Mouse (Mus musculus): Measurements from ENCODE around the gene Smarce1.
"Not testable (repeated sequence)": the region's sequence is repeated elsewhere in the genome, so short reads cannot be mapped to it uniquely, and the experiment has no call there.

Smarce1 gene

DNA sequence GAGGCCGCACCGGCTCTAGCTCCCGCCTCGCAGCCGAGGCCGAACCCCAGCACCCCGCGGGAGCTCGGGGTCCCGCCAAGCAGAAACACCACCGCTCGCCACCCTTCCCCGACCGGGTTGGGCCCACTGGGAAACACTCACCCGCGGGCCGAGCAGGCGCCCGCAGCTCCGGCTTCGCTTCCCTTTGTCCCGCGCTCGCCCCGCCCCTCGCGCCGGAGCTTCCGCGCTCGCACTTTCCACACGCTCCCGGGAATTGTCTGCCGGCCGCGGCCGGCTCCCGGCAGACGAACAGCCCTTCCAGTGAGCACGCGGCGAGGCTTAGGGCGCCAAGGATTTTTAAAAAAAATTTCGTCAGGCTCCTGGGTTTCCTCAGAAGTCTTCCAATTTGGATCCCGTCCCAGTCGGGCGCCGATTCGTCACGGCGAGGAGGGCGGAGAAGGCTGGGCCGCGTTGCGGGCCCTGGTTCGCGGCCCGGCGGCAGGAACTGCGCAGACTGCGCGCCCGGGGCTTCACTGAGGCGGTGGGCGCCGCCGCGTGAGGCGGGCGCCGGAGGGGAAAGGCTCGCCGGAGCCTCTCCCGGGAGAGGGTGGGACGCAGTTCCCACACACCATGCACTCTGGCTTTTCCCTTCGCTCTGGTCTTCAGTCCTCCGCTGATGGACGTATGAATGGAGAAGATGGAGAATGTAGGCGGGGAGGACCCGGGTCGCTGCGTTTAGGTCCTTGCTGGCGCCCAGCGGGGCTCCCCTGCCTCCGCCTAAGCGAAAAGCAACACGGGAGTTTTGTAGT, at the start of gene Smarce1:
TSS of gene Smarce1 (minus strand) at position 757 of the 788 bp plus-strand sequence.
- DNase-seq: peak; percentile 85

DNA sequence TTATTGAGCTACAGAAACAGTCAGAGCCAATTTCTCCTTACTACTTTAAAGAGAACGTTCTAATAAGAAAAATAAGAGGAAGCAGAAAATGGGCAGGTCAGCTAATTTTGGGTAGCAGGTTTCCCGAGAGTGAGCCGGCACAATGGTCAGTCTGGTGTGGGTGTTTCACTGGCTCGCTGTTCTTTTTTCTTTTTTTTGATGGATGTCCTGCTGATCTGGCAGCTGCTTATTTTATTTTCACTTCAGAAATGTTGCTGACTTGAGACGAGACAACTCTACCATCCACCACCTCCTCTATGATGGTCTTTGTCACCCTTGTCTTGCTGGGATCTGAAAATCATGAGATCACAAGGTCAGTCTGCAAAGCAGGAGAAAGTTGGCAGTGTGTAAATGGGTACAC, 49.2 kb upstream of the Smarce1 start:
- no peak for DNase-seq

DNA sequence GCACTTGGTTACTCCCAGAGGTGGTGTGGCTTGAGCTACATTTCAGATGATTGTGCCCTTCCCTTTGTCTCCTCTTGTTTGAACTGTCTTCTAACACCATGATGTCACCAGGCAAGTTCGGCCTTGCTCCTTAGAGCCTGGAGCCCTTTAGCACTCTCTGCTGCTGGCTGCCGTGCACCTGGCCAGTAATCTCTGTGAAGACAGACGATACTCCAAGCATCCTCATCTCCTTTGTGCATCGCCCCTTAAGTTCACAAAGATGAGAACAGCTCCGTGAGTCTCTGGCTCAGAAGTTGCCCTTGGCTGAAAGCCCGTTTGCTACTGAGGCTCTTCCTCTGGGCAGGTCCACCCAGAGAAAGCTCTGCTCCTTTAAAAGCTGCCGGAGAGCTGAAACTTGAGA, 46.0 kb upstream of the Smarce1 start:
- DNase-seq: no peak

DNA sequence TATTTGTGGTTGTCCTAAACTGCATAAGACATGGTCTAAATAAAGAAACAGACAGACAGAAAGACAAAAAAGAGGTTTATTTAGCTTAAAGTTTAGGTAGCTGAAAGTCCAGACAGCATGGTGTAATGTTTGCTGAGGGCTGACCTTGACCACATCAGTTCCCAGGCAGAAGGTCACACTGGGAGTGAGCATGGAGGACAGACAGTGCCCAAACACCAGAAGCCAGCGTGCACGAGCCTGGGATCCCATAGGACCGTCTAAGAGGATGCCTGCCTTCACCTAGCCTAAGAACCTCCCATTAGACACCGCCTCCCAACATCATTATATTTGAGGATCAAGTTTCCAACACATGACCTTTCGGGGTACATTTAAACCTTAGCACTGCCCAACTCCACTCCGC, 44.8 kb upstream of the Smarce1 start:
- DNase-seq: no peak

DNA sequence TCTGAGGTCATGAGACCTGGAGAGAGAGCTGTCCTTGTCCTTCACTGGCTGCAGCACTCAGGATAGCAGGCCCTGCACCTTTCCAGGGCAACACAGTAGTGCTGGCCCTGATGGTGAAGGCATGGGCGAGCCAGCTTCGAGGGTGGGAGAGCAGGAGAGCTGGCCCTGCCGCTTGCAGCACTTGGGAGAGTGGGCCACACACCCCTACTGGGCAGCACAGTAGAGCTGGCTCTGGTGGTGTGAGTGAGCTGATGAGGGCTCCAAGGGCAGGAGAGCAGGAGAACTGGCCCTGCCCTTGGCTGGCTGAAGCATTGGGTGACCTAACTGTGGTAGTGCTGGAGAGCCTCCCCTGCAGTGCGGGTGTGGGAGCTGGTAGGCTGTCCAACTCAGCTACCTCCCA, 41.9 kb upstream of the Smarce1 start:
- no peak for DNase-seq

DNA sequence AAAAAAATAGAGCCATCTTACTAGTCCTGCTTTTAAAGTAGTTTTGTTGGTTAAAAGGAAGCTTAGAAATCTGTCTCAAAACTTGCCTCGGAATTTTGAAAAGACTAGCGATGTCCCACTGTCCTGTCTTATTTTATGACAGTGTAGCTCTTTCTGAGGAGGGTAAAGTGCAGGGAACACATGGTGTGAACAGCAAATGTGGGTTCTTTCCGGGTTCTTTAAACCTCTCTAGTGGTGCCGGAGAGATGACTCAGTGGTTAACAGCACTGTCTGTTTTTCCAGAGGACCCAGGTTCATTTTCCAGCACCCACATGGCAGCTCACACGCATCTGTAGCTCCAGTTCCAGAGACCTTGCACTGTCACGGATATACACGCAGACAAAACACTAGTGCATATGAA, 38.4 kb upstream of the Smarce1 start:
- DNase-seq: no peak

DNA sequence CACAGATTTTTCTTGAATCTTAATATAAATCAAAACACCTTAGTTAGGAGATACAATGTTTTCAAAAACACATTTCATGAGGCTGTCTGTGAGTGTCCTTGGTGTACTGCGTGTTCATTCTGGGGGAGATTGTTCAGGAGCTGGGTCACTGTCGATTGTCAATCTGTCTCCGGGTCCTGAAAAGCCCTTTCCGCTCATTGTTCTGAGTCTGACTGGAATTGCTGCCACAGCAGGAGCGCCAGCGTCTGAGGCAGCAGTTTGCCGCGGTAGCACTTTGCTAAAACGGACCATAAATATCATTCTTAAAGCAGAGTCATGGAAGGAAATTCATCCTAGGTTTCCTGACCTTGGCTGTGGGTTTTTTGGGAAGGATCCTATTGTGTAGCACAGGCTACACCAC, 35.0 kb upstream of the Smarce1 start:
- no peak for DNase-seq

DNA sequence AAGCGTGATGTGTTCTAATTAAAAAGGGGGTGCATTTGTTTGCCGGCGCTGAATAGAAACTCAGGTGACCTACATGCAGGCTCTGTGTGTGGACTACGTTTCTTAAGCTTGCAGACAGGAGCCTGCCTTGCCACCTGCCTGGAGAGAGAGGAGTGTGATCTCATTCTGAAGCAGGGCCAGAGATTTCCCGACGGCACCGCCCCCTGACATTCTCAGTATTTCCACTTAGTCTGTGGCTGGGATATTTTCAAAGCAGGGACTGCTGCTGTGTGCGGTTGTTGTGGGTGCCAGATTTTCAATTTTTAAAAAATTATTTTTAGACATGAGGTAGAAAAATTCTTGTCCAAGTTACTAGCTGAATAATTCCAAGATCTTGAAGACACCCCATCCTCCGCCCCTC, 34.4 kb upstream of the Smarce1 start:
- DNase-seq: peak; percentile 5

DNA sequence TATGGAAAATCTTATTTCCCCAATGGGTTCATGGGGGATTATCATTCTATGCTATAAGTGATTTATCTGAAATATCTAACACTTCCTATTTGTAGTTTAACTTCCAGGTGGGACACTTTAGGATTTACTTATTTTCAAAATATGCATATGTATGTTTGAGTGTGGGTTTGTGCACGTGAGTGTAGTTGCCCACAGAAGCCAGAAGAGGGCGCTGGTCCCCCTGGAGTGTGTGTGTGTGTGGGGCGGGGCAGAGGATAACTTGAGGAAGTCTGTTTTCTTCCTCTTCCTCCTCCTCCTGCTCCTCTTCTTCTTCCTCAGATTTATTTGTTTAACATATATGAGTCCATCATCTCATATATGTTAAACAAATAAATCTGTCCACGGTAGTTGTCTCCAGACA, 25.4 kb upstream of the Smarce1 start:
- DNase-seq: no peak

DNA sequence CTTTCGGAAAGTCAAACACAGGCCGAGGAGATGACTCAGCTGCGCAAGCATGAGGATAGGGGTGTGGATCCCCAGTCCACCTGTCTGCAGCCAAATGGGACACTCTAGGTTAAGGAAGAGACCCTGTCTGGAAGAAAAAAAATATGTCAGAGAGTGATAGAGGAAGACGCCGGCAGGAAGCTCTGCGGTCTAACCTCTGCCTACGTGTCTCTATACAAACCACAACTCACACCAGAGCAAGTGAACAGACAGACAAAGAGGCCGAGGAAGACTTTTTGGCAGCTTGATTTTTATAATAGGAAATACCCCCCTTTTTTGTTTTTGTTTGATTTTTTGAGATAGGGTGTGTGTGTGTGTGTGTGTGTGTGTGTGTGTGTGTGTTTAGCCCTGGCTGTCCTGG, 24.5 kb upstream of the Smarce1 start:
- no peak for DNase-seq

DNA sequence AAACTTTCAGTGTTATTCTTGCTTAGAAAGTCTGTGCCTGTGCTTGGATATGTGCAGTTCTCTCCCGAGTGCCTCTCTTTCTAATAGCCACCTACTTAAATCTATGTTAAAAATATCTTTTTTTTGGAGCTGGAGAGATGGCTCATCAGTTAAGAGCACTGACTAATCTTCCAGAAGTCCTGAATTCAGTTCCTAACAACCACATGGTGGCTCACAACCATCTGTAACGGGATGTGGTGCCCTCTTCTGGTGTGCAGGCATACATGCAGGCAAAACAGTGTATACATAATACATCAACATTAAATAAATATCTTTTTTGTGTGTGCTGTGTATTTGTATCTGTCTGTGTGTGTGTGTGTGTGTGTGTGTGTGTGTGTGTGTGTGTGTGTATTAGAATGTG, 23.1 kb upstream of the Smarce1 start:
- no peak for DNase-seq

DNA sequence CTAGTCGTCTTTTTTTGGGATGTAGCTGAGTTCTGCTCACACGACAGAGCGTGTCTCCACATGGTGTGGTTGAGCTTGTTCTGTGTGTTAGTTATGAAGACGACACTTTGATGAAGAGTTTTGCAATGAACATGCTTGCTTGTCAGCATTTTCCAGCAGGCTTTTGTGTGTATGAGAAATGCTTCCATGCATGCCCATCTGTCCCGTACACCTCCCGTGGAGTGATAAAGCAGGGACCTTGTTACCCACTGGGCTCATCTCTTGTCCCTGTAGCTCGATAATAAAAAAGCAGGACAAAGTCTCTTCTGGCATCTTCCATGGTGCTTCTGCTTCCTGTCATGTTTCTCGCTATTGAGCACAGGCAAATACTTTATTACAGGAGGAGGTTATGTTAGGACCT, 21.9 kb upstream of the Smarce1 start:
- no peak for DNase-seq

DNA sequence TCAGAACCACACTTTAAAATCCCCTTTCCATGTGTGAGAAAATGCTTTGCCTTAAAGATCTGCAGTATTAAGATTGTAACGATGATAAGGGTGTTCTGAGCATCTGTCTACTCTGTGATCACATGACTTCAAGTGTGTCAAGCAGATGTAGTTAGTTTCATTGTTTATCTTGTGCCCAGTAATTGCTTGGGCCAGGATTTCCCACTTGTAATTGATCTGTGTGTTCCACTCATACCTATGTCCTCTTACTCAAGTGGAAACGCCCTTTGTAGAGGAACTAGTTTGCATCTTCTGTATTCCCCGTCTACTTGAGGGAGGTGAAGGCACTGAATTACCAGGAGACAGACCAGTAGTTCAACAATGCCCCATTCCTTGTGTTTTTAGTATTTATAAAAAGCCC, 19.8 kb upstream of the Smarce1 start:
- DNase-seq: no peak

DNA sequence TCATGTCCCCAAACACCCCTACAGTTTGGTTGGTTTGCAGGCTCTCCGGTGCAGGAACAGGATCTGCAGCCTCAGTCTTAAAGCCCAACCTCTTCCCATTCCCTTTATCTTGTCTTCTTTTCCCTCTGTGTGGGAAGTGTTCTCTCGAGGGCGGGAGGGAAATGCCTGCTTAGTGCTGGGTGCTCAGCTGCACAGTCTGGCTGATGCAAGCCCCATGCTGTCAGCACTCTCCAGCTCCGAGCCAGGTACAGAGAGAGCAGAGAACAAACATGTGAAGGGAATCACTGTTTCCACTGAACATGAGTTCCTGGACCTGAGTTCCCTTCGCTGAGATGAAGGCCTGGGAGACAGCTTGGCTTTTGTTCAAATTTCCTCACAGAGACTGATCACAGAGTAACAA, 19.4 kb upstream of the Smarce1 start:
- no peak for DNase-seq

DNA sequence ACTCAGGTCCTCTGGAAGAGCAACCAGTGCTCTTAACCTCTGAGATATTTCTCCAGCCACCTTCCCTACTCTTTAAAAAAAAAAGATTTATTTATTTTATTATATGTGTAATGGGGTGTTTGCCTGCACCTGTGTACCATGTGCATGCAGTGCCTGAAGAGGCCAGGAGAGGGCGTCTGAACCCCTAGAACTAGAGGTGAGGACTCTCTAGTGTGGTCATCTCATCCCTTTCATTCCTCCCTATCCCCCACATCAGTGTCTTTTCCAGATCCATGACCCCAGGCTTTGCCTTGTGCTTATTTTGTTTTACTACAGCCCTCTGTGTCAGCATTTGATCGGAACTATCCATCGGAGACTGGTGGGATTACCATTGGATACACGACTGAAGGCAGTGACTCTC, 18.3 kb upstream of the Smarce1 start:
- no peak for DNase-seq

DNA sequence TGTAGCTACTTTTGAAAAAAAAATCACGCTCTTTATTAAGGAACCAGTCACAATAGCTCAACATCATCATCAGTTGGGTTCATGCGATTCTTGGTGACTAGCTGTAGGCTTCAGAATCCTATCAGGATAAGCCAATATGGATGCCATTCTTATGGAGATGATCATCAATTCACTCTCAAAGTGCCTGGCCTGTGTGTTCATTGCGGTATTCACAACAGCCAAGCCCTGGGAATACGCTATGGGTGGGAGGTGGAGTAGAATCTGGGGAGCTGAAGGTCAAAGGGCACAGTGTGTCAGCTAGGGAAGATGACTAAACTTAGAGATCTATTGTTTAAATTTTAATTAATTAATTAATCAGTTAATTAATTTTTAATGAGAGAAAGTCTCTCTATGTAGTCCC, 17.1 kb upstream of the Smarce1 start:
- no peak for DNase-seq

DNA sequence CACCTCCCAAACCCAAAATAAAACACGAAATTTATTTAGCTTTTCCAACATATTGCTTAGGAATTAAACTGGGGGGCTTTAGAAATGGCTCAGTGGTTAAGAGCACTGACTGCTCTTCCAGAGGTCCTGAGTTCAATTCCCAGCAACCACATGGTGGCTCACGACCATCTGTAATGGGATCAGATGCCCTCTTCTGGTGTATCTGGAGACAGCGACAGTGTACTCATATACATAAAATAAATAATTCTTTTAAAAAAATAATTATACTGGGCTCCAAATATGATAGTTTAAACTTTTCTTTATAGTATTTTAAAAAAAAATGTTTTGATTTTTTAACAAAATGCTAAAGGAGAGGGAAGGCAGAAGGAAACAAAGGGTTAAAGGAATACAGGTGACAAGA, 13.7 kb upstream of the Smarce1 start:
- DNase-seq: not testable (repeated sequence)

DNA sequence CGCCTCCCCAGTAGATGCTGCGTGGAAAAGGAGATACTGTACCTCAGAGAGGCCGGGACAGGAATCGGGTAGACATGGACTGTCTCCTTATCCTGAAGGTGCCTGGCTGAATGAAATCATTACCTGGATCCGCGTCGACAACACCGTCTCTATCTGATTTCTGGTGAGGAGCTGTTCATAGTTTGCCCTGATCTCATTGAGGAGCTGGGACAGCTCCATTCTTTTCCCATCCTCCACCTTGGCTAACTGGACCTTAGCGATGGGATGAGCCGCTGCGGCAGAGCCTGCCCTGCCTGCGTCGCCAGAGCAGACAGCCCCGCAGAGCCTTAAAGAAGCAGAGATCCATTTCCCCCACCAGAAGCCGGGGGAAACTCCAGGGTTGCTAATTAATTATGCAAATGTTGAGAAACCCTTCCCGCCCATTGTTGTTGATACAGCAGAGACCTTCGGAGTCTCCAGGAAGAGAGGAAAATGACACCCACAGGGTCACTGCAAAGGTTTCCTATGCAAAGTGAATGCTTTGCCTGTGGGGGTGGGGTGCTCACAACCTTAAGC, 13.1 kb upstream of the Smarce1 start, which contains the start of gene Krt222:
TSS of gene Krt222 (minus strand) at position 266 of the 555 bp plus-strand sequence.
- peak; percentile 19 for DNase-seq

DNA sequence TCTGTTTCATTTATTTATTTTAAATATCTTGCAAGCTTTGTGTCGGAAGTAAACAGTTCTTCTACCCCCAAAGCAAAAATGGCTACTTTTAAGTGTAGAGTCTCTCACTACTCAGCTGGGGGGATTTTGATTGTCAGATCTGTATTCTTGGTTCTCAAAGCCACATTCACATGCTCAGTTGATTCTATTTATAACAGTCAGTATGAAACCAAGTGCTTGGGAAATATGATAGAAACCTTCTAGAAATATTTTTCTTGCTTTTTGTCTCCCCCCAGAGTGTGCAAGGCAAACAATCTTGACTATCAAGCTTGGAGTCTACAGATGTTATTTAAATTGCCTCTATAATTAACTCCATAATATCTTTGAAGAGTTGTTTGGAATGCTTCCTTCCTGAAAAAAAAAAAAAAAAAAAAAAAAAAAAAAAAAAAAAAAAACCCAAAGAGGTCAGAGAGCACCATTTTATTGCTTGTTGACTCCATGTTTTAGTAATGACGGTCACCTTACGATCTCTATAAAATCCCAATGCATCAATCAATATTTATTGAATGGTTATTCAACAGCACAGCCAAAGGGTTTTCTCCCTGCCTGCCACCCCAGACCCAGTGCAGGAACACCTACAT, 12.5 kb upstream of the Smarce1 start:
- DNase-seq: no peak

DNA sequence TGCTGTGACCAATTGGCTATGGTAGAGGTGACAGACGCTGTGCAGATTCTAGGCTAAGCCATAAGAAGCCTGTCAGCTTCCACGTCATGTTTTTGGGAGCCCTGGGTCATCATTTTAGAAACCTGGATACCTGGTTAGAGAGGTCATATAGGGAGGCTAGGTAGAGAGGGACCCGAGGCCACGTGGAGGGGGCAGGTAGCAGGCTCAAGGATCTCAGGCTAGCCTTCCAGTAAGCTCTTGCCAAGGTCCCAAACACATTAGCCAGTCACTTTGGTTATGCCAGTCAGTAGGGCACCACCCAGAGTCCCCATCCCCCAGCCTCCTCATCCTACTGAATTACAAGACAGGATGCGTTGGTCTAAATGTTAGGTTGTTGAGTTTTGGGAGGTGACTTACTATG, 11.2 kb upstream of the Smarce1 start:
- DNase-seq: no peak

DNA sequence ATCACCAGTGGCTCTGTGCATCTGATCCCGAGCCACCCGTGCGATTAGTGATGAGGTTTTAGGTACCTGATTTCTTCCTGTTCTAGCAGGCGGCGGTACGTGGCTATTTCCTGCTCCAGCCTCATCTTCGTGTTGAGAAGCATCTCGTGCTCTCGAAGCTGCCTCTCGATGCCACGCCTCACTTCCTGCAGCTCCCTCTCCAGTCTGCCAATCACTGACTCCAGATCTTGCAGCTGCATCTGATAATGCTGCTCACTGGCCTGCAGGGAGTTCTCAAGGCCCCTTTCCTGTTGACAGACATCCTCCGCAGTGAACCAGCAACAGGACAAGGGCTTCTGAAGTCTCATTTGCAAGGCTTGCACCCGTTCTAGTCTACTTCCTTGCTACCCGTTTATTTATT, 7.7 kb upstream of the Smarce1 start:
- DNase-seq: no peak

DNA sequence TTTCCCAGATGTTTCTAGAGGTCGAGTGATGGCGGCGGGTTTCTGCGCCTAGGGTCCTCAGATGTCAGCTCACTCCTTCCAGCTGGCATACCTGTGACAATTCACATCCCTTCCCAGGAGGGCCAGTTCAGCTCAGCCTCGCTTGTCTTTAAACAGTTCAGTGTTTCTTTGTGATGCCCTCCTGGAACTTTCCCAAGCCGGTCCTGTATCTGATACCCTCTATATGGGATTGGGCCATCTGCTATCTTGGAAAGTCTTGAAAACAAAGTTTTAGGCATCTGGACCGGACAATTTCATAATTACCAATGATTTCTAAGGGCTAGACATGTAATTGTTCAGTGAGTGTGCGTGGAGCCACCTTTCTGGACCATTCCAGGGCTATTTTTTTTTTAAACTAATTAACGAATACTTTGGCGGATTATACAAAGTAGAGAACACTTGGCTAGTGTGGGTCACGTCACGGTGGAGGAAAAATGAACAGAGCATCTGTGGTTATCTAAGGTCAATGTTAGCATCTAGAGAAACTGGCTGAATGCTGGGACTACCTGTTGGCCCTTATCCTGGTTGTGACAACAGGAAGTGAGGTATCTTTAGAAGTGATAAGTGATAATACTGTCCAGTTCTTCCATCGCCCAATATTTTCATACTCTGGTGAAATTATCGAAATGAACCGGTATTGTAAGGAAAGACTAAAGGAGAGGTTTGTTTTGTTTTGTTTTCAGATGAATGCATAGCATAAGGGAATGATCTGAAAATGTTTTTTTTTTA, 416 bp upstream of the Smarce1 start:
- DNase-seq: no peak

DNA sequence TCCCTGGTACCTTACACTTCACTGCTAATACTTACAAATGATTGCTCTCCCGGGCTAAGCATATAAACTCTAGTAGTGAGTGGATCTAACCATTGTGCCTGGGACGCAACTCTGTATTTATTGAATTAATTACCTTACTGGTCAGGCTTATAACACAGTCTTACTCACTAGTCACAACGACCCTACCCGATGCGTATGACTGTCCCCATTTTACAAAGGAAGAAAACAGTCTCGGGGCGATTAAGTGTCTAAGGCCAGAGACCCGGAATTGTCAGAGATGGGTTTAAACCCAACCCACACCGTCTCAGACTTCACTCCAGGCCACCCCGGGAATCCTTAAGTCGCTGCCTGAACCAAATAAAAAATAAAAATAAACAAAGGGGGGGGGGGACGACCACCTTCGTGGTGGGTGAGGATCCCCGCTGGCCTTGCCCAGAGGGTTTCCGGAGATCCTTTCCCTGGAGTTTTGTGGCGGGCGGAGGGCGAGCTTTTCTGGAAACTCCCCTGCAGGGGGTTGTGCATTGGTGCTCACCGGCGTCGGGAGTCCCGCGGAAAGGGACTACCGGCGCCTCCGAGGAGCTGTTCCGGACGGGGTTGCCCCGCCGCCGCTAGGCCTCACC, 1.1 kb downstream of the Smarce1 start:
- no peak for DNase-seq

Measured in right cerebral cortex, postnatal 4 days (tissue).